Mouse (Mus musculus) ES-Bruce4 (cell line): ENCODE data around the gene Apoe. TPM values are rescaled to one million over a fixed set of nuclear protein-coding genes. Genes with fewer than 3 reads are reported as not detected.

Experiments
- H3K27ac ChIP-seq: 2 replicates; pipeline ENCODE4 v1.5.1; 2012; ENCODE audit warnings: low read length, inconsistent platforms; ENCODE audit not compliant: insufficient read depth
- H3K27me3 ChIP-seq: 2 replicates; pipeline ENCODE4 v1.6.1; 2012; ENCODE audit warnings: mild to moderate bottlenecking, low read length, inconsistent platforms; ENCODE audit not compliant: control insufficient read depth, poor library complexity, insufficient read depth, severe bottlenecking
- H3K36me3 ChIP-seq: 2 replicates; pipeline ENCODE4 v1.6.1; 2012; ENCODE audit warnings: inconsistent platforms, mild to moderate bottlenecking, low read length, moderate library complexity; ENCODE audit not compliant: control insufficient read depth, poor library complexity, insufficient read depth, severe bottlenecking
- H3K4me1 ChIP-seq: one replicate; pipeline ENCODE4 v1.8.1; 2011; ENCODE audit warnings: low read length; ENCODE audit not compliant: control insufficient read depth, insufficient read depth
- H3K4me3 ChIP-seq: 2 replicates; pipeline ENCODE4 v1.5.1; 2011; ENCODE audit warnings: low read depth, mild to moderate bottlenecking, low read length
- H3K9ac ChIP-seq: 2 replicates; pipeline ENCODE4 v1.6.1; 2012; ENCODE audit warnings: low read depth, mild to moderate bottlenecking, inconsistent platforms; ENCODE audit not compliant: poor library complexity, severe bottlenecking
- H3K9me3 ChIP-seq: replicated peaks from 2 replicates; pipeline ENCODE4 v1.6.1; 2012; ENCODE audit warnings: mild to moderate bottlenecking, low read length, inconsistent platforms; ENCODE audit not compliant: control insufficient read depth, poor library complexity, insufficient read depth, severe bottlenecking
- CTCF ChIP-seq: IDR thresholded peaks from one replicate; pipeline ENCODE4 v1.8.1; 2011; ENCODE audit warnings: low read depth, low read length
- EP300 ChIP-seq: IDR thresholded peaks from 2 replicates; pipeline ENCODE4 v1.6.1; 2011; ENCODE audit warnings: low read depth, low read length; ENCODE audit not compliant: insufficient read depth
- POLR2A ChIP-seq: IDR thresholded peaks from one replicate; pipeline ENCODE4 v1.8.1; 2011; ENCODE audit warnings: low read length; ENCODE audit not compliant: insufficient read depth
- polyA plus RNA-seq: library from polyadenylated mRNA; stranded (reverse); fragments of >200 nt; gene quantifications from 2 replicates; pipeline ENCODE4 v1.2.4, GENCODE M21; 2011; ENCODE audit warnings: low read depth; ENCODE audit not compliant: missing spikeins, insufficient read depth, insufficient read length

The Apoe gene
- polyA plus RNA-seq, 1 experiment = 1,048 TPM

- no peak overlapping the region for H3K9ac ChIP-seq
- no peaks in the 10 kb centered on the region for H3K9me3 ChIP-seq
- no peaks in the 10 kb centered on the region for H3K27me3 ChIP-seq
- peaks cover 20% of the 10 kb centered on the region for H3K36me3 ChIP-seq
- TF ChIP-seq EP300 (no peak), CTCF (no peak), POLR2A (no peak)
- no peak overlapping the region for H3K27ac ChIP-seq
- H3K4me1 ChIP-seq = peaks cover 18% of the 10 kb centered on the region
- no peak overlapping the region for H3K4me3 ChIP-seq
These were observed 44.8 kb upstream of the Apoe start for GRCm38 (mm10) chr7:19743791-19744190.

- H3K9me3 ChIP-seq = no peaks in the 10 kb centered on the region
- H3K4me3 ChIP-seq = no peak overlapping the region
- H3K36me3 ChIP-seq = peaks cover 28% of the 10 kb centered on the region
- H3K4me1 ChIP-seq = peaks cover 18% of the 10 kb centered on the region
- H3K27me3 ChIP-seq = no peaks in the 10 kb centered on the region
- TF ChIP-seq POLR2A (no peak), EP300 (peak; percentile 89)
- no peak overlapping the region for H3K9ac ChIP-seq
- H3K27ac ChIP-seq = peak overlapping the region; percentile 98
These were observed 43.5 kb upstream of the Apoe start for GRCm38 (mm10) chr7:19742468-19742867.

- H3K4me3 ChIP-seq = peak overlapping the region; percentile 48; the same call in 1 of the 2 replicates
These were observed 42.5 kb upstream of the Apoe start for GRCm38 (mm10) chr7:19741329-19742031.

GRCm38 (mm10) chr7:19740269-19740668 is 41.3 kb upstream of the Apoe start:
- peaks cover 14% of the 10 kb centered on the region for H3K4me1 ChIP-seq
- H3K36me3 ChIP-seq = peaks cover 41% of the 10 kb centered on the region
- TF ChIP-seq CTCF (peak; percentile 47), EP300 (no peak), POLR2A (no peak)
- H3K9ac ChIP-seq = no peak overlapping the region
- H3K9me3 ChIP-seq = 0 out of 2 replicates have a peak, but pooled peaks cover 4% of the 10 kb centered on the region
- no peak overlapping the region for H3K4me3 ChIP-seq
- no peaks in the 10 kb centered on the region for H3K27me3 ChIP-seq
- no peak overlapping the region for H3K27ac ChIP-seq

More at GRCm38 (mm10) chr7:19741329-19742031, 42.5 kb upstream of the Apoe start:
- peak overlapping the region; percentile 98 for H3K27ac ChIP-seq
- peaks cover 18% of the 10 kb centered on the region for H3K4me1 ChIP-seq
- H3K9me3 ChIP-seq = no peaks in the 10 kb centered on the region
- no peaks in the 10 kb centered on the region for H3K27me3 ChIP-seq
- TF ChIP-seq EP300 (peak; percentile 99), POLR2A (no peak), CTCF (no peak)
- H3K36me3 ChIP-seq = peaks cover 38% of the 10 kb centered on the region
- no peak overlapping the region for H3K9ac ChIP-seq

- Histone ChIP-seq H3K36me3 (peaks cover 40% of the 10 kb centered on the region), H3K27ac (no peak overlapping the region), H3K9me3 (0 out of 2 replicates have a peak, but pooled peaks cover 4% of the 10 kb centered on the region), H3K27me3 (no peaks in the 10 kb centered on the region), H3K9ac (no peak overlapping the region), H3K4me1 (peaks cover 7% of the 10 kb centered on the region), H3K4me3 (no peak overlapping the region)
- TF ChIP-seq EP300 (no peak), CTCF (peak; percentile 37)
These were observed 39.8 kb upstream of the Apoe start for GRCm38 (mm10) chr7:19738771-19739170.

- H3K9me3 ChIP-seq = 0 out of 2 replicates have a peak, but pooled peaks cover 4% of the 10 kb centered on the region
- H3K27me3 ChIP-seq = no peaks in the 10 kb centered on the region
- no peak overlapping the region for H3K4me3 ChIP-seq
- H3K4me1 ChIP-seq = peaks cover 2% of the 10 kb centered on the region
- H3K9ac ChIP-seq = no peak overlapping the region
- H3K27ac ChIP-seq = no peak overlapping the region
- TF ChIP-seq CTCF (no peak), EP300 (no peak), POLR2A (no peak)
- H3K36me3 ChIP-seq = peaks cover 50% of the 10 kb centered on the region
These were observed 37.5 kb upstream of the Apoe start for GRCm38 (mm10) chr7:19736389-19737057.
